Mouse (Mus musculus): ENCODE measurements around the gene Tmc5. TPM values are rescaled to one million over a fixed set of nuclear protein-coding genes. Genes with fewer than 3 reads are reported as not detected.

The Tmc5 gene
- polyA plus RNA-seq, 2 experiments from 2014 or later, result not detected

DNA sequence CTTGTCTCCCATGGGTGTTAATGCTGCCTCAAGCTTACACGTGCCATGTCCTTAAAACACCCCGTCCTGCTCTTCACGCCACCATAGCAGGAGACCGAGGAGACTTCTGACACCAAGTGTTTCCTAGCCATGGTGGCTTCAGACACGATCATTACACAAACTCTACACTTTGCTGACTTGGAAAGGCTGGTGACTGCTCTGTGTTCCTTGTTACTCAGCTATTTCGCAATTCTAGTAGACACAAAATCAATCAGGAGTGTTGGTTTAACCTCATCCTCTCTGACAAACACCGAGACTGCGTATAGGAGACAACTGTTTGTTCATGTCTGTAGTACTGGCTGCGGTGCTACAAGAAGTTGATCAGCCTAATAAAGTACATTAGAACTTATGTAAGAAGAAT, 101.8 kb downstream of the Tmc5 start:
- ATAC-seq, result no peak

DNA sequence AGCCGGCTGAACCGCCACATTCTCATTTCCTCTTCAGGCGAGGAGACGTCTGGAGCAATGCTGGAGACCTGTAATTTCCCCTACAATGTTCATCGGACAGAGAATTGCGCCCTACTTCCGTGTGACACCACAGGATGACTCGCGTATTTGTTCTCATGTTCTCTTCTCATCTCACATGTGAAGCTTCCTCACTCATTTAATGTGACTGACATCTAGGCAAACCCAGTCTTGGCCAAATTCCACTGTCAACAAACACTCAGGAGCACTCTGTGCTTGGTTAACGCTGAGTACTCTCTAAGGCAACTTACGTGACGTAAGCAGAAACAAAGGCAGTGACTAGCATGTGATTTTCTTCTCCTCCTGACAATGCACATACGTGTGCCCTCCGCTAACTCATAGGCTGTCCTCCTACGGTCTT, 106.1 kb downstream of the Tmc5 start:
- ATAC-seq, result no peak

DNA sequence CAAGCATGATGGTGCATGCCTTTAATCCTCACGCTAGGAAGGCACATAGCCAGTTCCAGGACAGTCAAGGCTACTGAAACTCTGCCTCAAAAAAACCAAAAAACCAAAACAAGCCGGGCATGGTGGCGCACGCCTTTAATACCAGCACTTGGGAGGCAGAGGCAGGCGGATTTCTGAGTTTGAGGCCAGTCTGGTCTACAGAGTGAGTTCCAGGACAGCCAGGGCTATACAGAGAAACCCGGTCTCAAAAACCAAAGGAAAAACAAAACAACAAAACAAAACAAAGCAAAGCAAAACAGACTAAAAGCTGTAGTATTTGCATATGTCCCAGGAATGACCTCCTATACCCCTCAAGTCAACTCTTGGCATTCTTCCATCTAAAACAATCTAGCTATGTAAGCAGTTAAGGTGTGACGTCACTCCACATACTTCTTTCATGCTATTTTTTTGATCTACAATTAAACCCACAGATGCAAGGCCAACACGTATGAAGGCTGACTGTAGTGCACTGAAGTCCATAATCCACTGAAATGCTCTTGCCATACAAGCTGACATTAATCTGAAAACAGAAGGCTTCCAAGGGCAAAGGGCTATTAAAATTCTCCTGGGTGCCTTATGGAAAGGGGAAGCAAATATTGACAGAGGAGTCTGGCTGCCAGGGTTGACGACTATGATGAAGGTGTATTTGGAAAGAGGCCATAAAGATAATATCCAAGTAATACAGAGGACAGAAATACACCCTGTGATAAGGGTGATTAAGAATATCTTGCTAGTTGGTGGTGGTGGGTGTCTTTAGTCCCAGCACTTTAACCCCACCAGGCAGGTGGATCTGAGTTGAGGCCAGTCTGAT, 107.1 kb downstream of the Tmc5 start:
- ATAC-seq, result no peak

DNA sequence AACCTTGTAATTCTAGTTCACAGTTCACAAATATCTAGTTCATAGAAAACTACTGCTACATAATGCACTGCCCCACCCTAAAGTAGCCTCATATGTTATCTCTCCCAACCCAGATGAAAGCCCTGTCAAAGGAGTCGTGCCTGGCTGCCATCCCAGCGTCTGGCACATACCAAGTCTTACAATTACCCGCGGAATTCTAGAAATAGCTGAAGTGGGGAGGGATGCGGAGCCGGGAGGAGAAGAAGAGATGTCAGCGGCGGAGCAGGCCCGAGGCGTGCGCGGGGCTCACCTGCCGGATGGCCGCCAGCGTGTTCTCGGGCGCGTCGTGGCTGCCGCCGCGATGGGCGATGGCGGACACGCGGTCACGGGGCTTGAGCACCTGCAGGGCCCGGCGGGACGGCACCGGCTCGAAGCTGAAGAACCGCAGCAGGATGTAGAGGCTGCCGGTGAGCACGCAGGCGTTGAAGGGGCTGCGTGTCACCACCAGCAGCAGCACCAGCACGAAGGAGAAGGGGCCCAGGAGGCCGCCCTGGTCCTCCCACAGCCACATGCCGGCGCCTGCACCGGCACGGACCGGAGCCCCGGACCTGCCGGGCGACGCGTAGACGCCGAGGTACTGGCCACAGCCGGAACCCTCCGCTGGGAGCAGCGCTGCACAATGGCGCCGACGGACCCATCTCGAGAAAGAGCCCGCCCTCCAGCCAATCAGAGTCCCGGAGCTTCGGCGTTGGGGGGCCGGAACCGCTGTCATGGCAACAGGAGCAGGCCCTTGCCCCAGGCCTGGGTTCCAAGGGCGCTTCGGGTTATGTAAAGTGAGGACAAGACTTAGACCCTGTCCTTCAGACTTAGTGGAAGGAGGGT, 108.2 kb downstream of the Tmc5 start, which contains the start of gene Gde1:
Gde1 (minus strand) TSS at position 678 of the 861 bp plus-strand sequence.
- ATAC-seq, result peak; percentile 91

DNA sequence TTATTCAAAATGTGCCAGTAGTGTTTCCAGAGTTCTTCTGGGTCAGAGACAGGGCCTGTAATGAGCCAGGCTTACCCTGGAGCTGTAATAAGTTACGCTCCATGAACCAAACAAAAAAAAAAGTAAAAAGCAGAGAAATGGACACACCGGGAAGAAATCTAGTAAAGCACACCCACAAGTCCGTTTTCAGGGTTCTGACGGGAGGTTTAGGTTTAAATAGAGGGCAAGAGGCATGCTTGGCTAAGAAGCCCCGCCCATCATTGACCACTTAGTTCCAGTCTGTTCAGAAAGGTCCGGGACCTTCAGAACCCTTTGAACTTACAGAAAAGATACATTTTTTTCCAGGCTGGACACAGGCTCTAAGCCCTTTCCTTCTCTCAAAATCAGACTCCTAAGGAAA, 109.0 kb downstream of the Tmc5 start:
- ATAC-seq, result no peak

DNA sequence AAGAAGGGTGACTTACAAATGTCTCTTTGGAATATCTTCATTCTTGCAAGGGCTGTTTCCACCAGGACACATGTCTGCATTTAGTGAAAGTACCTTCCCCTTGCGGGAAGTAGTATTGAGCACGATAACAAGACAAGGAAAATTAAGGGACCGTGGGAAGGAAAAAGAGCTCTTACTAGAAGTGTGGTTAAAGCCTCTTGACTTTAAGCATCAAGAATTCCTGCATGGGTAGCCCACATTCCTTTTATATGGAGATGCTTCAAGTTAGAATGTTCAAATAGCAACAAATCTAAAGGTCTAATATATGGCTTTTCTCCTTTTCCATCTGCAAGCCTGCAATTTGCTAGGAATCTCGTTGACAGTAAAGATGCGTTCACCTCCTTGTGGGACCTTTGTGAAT, 109.4 kb downstream of the Tmc5 start:
- no peak for ATAC-seq

DNA sequence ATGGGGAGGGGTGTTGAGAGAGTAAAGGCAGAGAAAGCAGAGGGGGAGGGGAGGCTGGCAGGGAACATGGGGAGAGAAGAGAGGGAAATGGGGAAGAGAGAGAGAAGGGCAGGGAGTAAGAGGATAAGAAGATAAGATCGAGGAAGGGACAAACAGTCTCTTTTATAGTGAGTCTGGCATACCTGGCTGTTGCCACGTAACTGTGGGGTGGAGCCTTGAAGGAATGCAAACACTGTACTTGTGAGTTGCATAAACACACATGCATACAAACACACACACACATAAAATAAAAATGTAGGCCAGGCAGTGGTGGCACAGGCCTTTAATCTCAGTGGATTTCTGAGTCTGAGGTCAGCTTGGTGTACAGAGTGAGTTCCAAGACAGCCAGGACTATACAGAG, 110.1 kb downstream of the Tmc5 start:
- no peak for ATAC-seq

DNA sequence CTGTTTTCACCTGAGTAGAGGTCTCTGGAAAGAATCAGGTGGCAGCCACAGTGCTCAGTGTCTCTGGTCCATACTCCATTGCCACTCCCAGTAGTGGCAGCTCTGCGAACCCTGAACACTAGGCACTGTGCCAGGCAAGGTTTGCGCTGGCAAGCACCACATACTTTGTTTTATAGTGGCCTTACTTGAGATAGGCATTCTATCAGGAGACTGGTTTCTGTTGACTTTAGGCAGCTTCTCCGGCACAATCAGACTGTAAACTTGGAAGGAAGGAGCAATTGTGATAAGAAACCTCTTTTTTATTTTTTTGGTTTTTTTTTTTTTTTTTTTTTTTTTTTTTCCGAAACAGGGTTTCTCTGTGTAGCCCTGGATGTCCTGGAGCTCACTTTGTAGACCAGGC, 110.9 kb downstream of the Tmc5 start:
- no peak for ATAC-seq

DNA sequence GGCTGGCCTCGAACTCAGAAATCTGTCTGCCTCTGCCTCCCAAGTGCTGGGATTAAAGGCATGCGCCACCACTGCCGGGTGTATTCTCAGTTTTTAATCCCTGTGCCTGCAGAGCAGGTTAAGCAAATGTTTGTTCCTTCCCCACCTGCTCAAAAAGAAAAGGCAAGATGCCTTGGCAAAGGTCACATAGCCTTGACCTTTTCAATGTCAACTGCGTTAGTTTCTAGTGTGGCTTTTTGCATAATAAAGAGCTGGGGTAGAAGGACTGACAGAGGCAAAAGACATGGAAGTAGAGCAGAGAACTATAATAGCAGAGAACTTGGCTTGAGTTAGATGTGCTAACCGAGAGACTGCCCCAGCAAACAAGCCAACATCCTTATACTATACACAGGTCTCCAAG, 113.7 kb downstream of the Tmc5 start:
- no peak for ATAC-seq

DNA sequence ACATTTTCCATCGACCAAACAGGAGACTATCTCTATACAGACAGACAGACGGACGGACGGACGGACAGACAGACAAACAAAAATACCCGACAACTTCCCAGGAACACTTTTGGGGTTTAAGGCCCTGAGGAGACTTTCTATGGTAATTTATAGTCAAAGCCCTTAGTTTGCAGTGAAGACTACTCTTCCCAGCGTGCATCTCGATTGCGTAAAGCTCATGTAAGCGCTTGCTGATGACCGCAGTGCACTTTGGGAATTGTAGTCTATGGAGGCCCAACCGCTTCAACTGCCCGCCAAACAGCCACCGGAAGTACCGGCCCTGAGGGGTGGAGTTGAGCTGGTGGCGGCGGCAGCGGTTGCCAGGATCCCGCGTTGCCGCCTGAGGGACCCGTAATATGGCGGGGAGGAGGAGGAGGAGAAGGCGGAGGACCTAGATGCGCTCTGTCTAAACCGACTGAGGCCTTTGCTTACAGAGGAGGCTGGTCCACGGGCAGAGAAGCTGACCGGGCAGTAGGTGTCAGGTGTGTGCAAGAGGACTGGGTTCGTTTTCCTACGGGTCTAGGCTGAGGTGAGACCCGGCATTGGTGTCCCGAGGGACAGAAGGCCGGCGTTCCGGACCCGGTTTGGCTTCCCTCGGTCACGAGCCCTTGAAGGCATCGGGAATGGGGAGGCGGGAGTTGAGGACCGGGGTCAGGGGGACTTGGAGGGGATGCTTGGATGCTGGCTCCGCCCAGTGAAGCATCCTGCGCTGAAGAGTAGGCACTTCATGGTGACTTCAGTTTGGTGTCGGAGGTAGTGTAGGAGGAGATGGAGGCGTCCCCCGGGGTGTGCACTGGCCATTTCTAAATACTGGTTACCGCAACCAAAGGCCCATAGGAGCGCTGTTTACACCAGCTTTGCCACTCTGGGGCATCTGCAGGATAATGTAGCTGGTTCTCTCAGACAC, 115.4 kb downstream of the Tmc5 start, which contains the start of gene Ccp110:
Ccp110 (plus strand) TSS at position 325 of the 946 bp plus-strand sequence.
- ATAC-seq, result peak; percentile 100

DNA sequence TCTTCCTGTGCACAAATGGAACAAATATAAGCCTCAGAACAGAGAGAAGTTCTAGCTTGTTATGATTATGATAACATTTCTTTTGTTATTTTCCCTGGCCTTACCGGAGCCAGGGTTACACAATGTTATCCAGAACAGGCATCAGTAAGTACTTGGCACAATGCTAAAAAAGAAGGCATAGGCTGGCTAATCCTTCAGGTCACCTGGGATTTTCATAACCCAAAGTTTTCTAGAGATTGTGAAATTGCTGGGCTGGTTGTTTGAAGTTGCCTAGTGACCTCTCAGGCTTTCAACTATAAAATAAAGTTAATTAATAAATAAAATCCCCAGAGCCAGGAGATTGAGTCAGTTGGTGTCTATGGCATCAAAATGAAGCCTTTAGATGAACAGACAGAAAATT, 117.8 kb downstream of the Tmc5 start:
- no peak for ATAC-seq

DNA sequence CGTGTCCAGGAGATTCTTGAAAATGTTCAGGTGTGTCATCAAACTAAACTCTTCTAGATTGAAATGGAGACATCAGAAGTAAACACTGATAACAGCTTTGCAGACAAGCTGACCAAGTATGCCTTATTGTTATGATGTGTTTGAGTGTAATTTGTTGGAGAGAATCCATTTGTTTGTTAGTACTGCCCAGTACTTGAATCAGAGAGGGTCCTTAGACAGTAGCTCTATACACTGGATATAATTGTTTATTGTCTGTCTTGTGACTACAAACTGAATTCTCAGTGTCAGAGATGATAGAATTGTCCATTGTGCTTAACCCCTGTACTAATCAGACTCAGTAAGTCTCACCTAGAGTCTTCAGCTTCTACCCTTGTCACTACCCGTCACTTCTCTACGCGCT, 121.0 kb downstream of the Tmc5 start:
- no peak for ATAC-seq

DNA sequence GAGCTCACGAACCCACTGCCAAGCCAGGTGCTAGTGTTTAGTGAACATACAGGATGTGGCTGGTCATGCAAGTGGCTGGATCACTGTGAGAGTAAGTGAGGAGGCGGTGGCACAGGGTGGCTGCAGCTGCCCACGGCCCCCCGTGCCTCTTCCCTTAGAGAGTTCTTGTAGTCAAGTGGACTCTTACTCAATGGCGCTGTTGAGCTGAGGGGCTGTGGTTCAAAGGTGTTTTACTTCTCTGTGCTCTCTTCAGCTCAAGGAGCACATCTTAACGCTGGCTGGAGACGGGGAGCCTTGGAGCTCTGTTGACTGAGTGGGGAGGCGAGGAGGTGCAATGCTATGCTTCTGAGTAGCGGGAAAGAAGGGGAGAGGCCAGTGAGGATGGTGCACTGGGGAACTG, 126.8 kb downstream of the Tmc5 start:
- ATAC-seq, result no peak

Other genes with a start within 250 kb of the Tmc5 start
- gene Syt17, start 149.1 kb upstream of the Tmc5 start, polyA plus RNA-seq (2017; shearing (Covaris generic)), result under 1 TPM in 1 of 2 experiments, not detected in 1; 0.30 TPM
- under 1 TPM; 0.63 to 0.77 TPM for gene Itpripl2, start 105.3 kb upstream of the Tmc5 start, polyA plus RNA-seq (2017; shearing (Covaris generic))
- gene Coq7, start 63.9 kb upstream of the Tmc5 start, polyA plus RNA-seq (2017; shearing (Covaris generic)), result 10 to 100 TPM; 10.3 to 10.7 TPM
- gene Tmc7, start 12.6 kb upstream of the Tmc5 start, polyA plus RNA-seq (2017; shearing (Covaris generic)), result not detected
- gene Gde1, start 108.5 kb downstream of the Tmc5 start, polyA plus RNA-seq (2017; shearing (Covaris generic)), result 10 to 100 TPM; 15.9 to 17.9 TPM
- gene Ccp110, start 115.3 kb downstream of the Tmc5 start, polyA plus RNA-seq (2017; shearing (Covaris generic)), result 1 to 10 TPM; 4.7 to 7.7 TPM
- gene Vps35l, start 142.9 kb downstream of the Tmc5 start, polyA plus RNA-seq (2017; shearing (Covaris generic)), result 100 to 1,000 TPM in 1 of 2 experiments, 10 to 100 TPM in 1; 67.3 to 132 TPM